Mouse (Mus musculus) lung, adult 2 months (tissue): ENCODE results near the gene Gm11938. TPM values are rescaled to one million over a fixed set of nuclear protein-coding genes. Genes with fewer than 3 reads are reported as not detected.
"Not testable (repeated sequence)": the region's sequence is repeated elsewhere in the genome, so short reads cannot be mapped to it uniquely, and the experiment has no call there.

Experiments used
- DNase-seq: peaks from one replicate; pipeline ENCODE4 v3.0.0; 2022
- H3K4me1 ChIP-seq: fragments of 200-500 bp; 2 replicates; pipeline ENCODE4 v1.6.1; 2011; ENCODE audit warnings: low read length; ENCODE audit not compliant: control insufficient read depth, insufficient read depth
- H3K4me3 ChIP-seq: fragments of 200-500 bp; replicated peaks from 2 replicates; pipeline ENCODE3; 2011; ENCODE audit warnings: low read depth, mild to moderate bottlenecking, control low read depth, low read length; ENCODE audit errors: extremely low read depth
- CTCF ChIP-seq: fragments of 200-500 bp; IDR thresholded peaks from 2 replicates; pipeline ENCODE4 v1.5.1; 2011; ENCODE audit warnings: mild to moderate bottlenecking, low read length, control low read depth; ENCODE audit not compliant: insufficient read depth
- POLR2A ChIP-seq: fragments of 200-500 bp; IDR thresholded peaks from 2 replicates; pipeline ENCODE4 v1.6.1; 2011; ENCODE audit warnings: low read depth, mild to moderate bottlenecking, control low read depth, low read length, borderline replicate concordance; ENCODE audit errors: extremely low read depth
- WGBS: fragments of 180-500 bp; shearing (Covaris S2); methylation state at CpG from one replicate; pipeline ENCODE4 v1.1.7; 2018; 5-methylcytosine and 5-hydroxymethylcytosine counted together
- polyA plus RNA-seq: library from polyadenylated mRNA; depleted of rRNA; stranded (reverse); fragments of >200 nt; gene quantifications from 2 replicates; pipeline ENCODE4 v1.2.3, GENCODE M21; 2012; rRNA removed

Gene Gm11938
- polyA plus RNA-seq, result not detected in 2 replicates

DNA sequence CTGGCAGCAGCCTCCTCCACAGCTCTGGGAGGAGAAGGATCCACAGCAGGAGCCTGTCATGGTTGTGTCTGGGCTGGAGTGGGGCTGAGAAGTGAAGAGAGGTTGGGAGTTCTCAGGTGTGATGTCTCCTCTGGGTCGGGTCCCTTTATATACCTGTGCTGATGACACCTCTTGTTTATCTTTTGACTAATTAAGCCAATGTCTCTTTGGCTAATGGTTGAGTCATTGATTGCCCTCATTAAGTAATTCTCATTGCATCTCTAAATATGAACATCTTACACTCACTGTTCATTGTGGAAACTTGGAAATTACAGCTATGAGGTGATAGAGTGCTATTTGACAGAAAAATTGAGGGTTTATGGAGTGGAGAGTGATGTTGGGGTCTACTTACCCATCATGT lies at the start of gene Gm11938:
Gene Gm11938, minus strand, starts transcription at position 101 of the 400 bp plus-strand sequence.
- 48% methylated on average over 1 of the region's 1 CpGs for WGBS

GRCm38 (mm10) chr11:99650136-99650535 lies 47.0 kb upstream of the Gm11938 start, which contains the start of gene Gm11555:
Gene Gm11555 (minus strand): TSS chr11:99650236.
- 68% methylated on average over 2 of the region's 2 CpGs for WGBS
- TF ChIP-seq CTCF, result no peak
- no peak for TF ChIP-seq POLR2A
- Histone ChIP-seq H3K4me3 (no peak within 1 kb of the TSS), H3K4me1 (no peaks in the 10 kb centered on the region)
- no peak for DNase-seq

More for the DNA sequence above, at the start of gene Gm11938:
- not testable (repeated sequence) for H3K4me3 ChIP-seq, DNase-seq, H3K4me1 ChIP-seq

DNA sequence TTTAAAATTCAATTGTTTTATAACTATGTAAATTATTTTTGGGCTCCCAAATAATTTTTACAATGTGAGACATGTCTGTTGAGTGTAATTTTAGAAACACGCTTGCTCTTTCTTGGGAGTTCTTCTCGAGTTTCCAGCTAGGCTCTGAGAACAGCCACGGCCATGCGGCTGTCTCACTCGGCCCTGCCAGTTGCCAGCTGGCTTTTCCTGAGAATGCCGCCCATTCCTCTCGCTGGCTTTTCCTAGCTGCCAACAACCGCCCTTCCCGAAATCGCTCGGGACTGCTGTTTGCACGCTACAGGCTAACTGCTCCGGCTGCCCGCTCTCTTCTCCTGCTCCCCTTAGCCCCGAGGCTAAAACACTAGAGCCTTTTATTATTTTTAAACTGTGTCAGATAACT lies 43.3 kb upstream of the Gm11938 start:
- no peak for TF ChIP-seq POLR2A
- TF ChIP-seq CTCF, result no peak
- 81% methylated on average over 15 of the region's 15 CpGs for WGBS
- Histone ChIP-seq H3K4me1 (no peaks in the 10 kb centered on the region), H3K4me3 (no peak overlapping the region)
- no peak for DNase-seq

- TF ChIP-seq POLR2A (no peak), CTCF (no peak)
- H3K4me1 ChIP-seq, result no peaks in the 10 kb centered on the region
- DNase-seq, result no peak
- no peak overlapping the region for H3K4me3 ChIP-seq
- WGBS, result 78% methylated on average over 3 of the region's 3 CpGs
These were observed 41.2 kb upstream of the Gm11938 start for GRCm38 (mm10) chr11:99644351-99644750.

- WGBS, result 84% methylated on average over 9 of the region's 9 CpGs
- H3K4me3 ChIP-seq, result not testable (repeated sequence)
These were observed 40.6 kb upstream of the Gm11938 start, which contains the start of gene Krtap4-7 for GRCm38 (mm10) chr11:99643635-99644139. Gene Krtap4-7 (minus strand): TSS chr11:99644089.

GRCm38 (mm10) chr11:99640926-99641325 lies 37.8 kb upstream of the Gm11938 start:
- 19% methylated on average over 1 of the region's 1 CpGs for WGBS
- no peaks in the 10 kb centered on the region for H3K4me1 ChIP-seq
- DNase-seq, result no peak
- TF ChIP-seq POLR2A, result no peak
- no peak for TF ChIP-seq CTCF
- H3K4me3 ChIP-seq, result no peak overlapping the region

More at GRCm38 (mm10) chr11:99643635-99644139, 40.6 kb upstream of the Gm11938 start, which contains the start of gene Krtap4-7:
- not testable (repeated sequence) for DNase-seq, H3K4me1 ChIP-seq

DNA sequence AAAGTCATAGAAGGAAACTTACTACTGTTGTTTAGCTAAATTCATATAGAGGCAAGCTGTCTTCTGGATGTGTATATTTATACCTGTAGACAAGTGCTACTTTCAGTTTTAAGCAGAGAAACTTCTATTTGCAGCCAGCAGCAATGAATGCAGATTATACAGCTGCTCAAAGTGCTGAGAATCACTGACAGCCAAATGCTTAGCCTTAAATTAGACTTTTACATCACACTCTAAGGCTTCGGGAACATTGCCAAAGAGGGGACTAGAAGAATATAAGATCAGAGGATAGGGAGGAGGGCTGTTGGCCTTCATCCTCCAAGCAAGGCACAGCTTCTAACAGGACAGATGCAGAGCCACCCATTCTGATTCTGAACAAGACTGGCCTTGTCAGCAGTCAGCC lies 34.0 kb upstream of the Gm11938 start:
- TF ChIP-seq CTCF, result no peak
- no peaks in the 10 kb centered on the region for H3K4me1 ChIP-seq
- WGBS, result 57% methylated on average over 1 of the region's 1 CpGs
- no peak for DNase-seq
- no peak overlapping the region for H3K4me3 ChIP-seq

- Histone ChIP-seq H3K4me1 (no peaks in the 10 kb centered on the region), H3K4me3 (no peak within 1 kb of the TSS)
- DNase-seq, result no peak
- 38% methylated on average over 8 of the region's 8 CpGs for WGBS
- TF ChIP-seq POLR2A (no peak), CTCF (no peak)
These were observed 31.6 kb upstream of the Gm11938 start, which contains the start of gene Krtap4-2 for GRCm38 (mm10) chr11:99634653-99635134. Gene Krtap4-2 (minus strand): TSS chr11:99635084.

DNA sequence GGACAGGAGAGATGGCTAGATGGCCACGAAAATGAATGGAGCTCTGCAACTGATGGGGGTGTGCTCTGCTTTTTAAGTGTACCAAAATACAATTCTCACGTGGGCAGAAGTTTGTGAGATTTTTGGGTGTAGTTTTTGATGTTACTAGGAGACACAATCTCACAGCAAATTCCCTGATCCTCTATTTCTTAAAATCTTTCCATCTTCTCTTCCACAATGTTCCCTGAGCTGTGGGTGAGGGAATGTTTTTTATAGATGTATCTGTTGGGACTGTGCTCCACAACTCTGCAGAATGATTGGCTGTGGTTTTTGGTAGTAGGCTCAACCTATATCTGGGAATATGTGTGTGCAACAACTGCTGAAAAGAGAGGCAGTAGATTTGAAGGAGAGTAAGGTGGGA lies 30.2 kb upstream of the Gm11938 start:
- TF ChIP-seq POLR2A (no peak), CTCF (no peak)
- Histone ChIP-seq H3K4me3 (no peak overlapping the region), H3K4me1 (no peaks in the 10 kb centered on the region)
- WGBS, result 63% methylated on average over 2 of the region's 2 CpGs
- no peak for DNase-seq

- 42% methylated on average over 3 of the region's 3 CpGs for WGBS
- no peaks in the 10 kb centered on the region for H3K4me1 ChIP-seq
- no peak overlapping the region for H3K4me3 ChIP-seq
- DNase-seq, result no peak
- TF ChIP-seq POLR2A, result no peak
- no peak for TF ChIP-seq CTCF
These were observed 27.8 kb upstream of the Gm11938 start for GRCm38 (mm10) chr11:99630890-99631289.
